Mouse (Mus musculus): Measurements from ENCODE around the gene Foxg1. TPM values are rescaled to one million over a fixed set of nuclear protein-coding genes. Genes with fewer than 3 reads are reported as not detected.

The Foxg1 gene
- total and polyA plus RNA-seq, 3 experiments: 0.14 TPM; not detected in 2

DNA sequence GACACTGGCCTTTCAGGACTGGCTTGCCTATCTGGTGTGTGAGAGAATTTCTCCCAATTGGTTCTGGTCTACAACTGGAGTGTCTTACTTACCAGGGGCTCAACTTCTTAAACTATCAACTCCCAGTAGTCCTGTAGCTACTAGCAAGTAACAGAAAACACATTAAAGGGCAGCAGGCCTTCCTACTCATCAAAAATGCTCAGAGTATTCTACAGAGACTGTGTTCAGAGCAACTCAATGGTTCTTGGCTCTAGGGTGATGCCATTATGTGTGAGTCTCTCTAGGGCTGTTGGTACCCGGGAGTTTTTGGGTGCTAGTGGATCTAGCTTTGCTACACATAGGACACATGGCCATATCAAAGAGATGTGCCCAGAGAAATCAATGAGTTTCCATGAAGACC is 3.5 kb upstream of the Foxg1 start:
- no peaks in the 10 kb centered on the region for H3K4me1 ChIP-seq (ENCODE audit: control insufficient read depth, insufficient read depth, low read length)
- H3K79me2 ChIP-seq (replicated peaks; ENCODE audit: control insufficient read depth, insufficient read depth, low read length): no peaks in the 10 kb centered on the region
- no peaks in the 10 kb centered on the region for H3K36me3 ChIP-seq (ENCODE audit: control insufficient read depth, insufficient read depth, low read length)
- H3K27me3 ChIP-seq (ENCODE audit: control insufficient read depth, insufficient read depth, low read length): peaks cover 17% of the 10 kb centered on the region
- H3K9ac ChIP-seq (ENCODE audit: low read depth, low read length): no peak overlapping the region
- no peak overlapping the region for H3K27ac ChIP-seq
- H3K4me3 ChIP-seq: no peak overlapping the region
- DNase-seq: no peak
- TF ChIP-seq EP300 (IDR thresholded peaks at IDR 0.05; ENCODE audit: insufficient read depth, low read depth, low read length) (no peak), POLR2A (IDR thresholded peaks at IDR 0.05; ENCODE audit: insufficient read depth, low read depth, low read length) (no peak), CTCF (IDR thresholded peaks at IDR 0.05) (no peak)
- WGBS: 3% methylated on average over 1 of the region's 1 CpGs
- intact Hi-C loops (cut with DNase I): no loop called here

DNA sequence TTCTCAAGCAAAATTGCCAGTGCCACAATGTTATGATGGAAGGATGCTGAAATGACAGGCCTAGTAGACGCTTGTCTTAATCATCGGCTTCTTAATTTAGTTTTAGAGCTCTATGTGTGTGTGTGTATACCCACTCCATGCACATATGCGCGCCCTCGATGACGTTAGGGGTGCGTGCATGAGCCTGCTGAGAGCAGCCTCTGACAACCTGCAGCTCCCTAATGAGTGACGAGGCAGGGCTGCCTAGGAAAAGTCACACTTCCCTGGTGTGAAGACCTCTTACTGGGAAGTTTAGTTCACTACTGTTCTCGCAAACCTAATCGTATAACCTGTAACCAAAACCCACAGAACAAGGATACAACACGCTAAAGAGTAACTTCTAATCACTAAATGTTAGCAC is 3.0 kb upstream of the Foxg1 start:
- TF ChIP-seq POLR2A (IDR thresholded peaks at IDR 0.05; ENCODE audit: insufficient read depth, low read depth, low read length) (no peak), EP300 (IDR thresholded peaks at IDR 0.05; ENCODE audit: insufficient read depth, low read depth, low read length) (no peak), CTCF (IDR thresholded peaks at IDR 0.05) (no peak)
- peaks cover 20% of the 10 kb centered on the region for H3K27me3 ChIP-seq (ENCODE audit: control insufficient read depth, insufficient read depth, low read length)
- intact Hi-C loops (cut with DNase I): no loop called here

DNA sequence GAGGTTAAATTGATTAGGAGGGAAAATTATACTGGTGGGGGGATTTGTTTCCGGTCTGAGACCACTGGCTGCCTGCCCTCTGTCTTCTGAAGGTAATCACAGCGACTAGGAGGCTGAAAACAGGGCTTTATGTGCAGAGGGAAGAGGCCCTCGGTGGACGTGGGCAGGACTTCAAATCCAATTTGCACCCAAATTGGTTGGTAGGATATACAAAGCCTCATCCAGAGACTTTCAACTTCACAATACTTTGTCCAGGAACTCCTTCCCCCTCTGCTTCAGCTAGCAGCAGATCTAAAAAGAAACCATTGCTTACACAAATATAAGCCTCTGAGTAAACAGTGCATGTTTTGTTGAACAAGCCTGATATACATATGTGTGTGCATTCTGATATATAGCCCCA is 2.0 kb upstream of the Foxg1 start:
- H3K27me3 ChIP-seq (ENCODE audit: control insufficient read depth, insufficient read depth, low read length): peaks cover 26% of the 10 kb centered on the region

More for the DNA sequence above, 3.0 kb upstream of the Foxg1 start:
- Histone ChIP-seq H3K4me1 (ENCODE audit: control insufficient read depth, insufficient read depth, low read length) (no peaks in the 10 kb centered on the region), H3K9ac (ENCODE audit: low read depth, low read length) (no peak overlapping the region), H3K27ac (no peak overlapping the region), H3K36me3 (ENCODE audit: control insufficient read depth, insufficient read depth, low read length) (no peaks in the 10 kb centered on the region), H3K79me2 (replicated peaks; ENCODE audit: control insufficient read depth, insufficient read depth, low read length) (no peaks in the 10 kb centered on the region), H3K4me3 (no peak overlapping the region)
- 5% methylated on average over 11 of the region's 11 CpGs for WGBS
- no peak for DNase-seq

DNA sequence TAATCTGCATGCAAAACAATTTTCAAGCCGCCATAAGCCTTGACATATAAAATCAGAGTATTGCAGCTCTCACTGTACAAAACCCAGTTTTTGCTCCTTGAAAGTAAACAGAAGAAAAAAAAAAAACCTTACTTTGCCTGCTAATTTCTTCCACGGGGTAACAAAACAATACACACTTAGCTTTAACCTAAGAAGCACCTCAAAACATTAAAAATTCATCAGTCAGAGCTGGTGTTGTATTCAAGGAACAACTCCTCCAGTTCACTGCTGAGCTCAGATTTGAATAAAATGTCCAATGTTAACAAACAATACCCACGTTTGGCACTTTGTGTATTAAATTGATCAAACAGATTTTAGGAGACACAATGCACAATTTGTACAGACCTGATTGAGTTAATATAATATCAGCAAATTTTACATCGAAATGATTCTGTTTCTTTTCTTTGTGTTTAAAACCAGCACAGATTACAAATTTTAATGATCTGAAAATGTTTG is 1.4 kb upstream of the Foxg1 start:
- intact Hi-C loops (cut with DNase I): no loop called here
- no peak for DNase-seq
- no peaks in the 10 kb centered on the region for H3K36me3 ChIP-seq (ENCODE audit: control insufficient read depth, insufficient read depth, low read length)
- no peak overlapping the region for H3K4me3 ChIP-seq
- H3K79me2 ChIP-seq (replicated peaks; ENCODE audit: control insufficient read depth, insufficient read depth, low read length): no peaks in the 10 kb centered on the region
- WGBS: 9% methylated on average over 4 of the region's 4 CpGs
- H3K4me1 ChIP-seq (ENCODE audit: control insufficient read depth, insufficient read depth, low read length): no peaks in the 10 kb centered on the region
- peaks cover 28% of the 10 kb centered on the region for H3K27me3 ChIP-seq (ENCODE audit: control insufficient read depth, insufficient read depth, low read length)
- H3K9ac ChIP-seq (ENCODE audit: low read depth, low read length): no peak overlapping the region
- H3K27ac ChIP-seq: no peak overlapping the region
- no peak for TF ChIP-seq CTCF (IDR thresholded peaks at IDR 0.05)
- TF ChIP-seq EP300 (IDR thresholded peaks at IDR 0.05; ENCODE audit: insufficient read depth, low read depth, low read length): no peak
- TF ChIP-seq POLR2A (IDR thresholded peaks at IDR 0.05; ENCODE audit: insufficient read depth, low read depth, low read length): no peak

More for the DNA sequence above, 2.0 kb upstream of the Foxg1 start:
- no peak for TF ChIP-seq CTCF (IDR thresholded peaks at IDR 0.05)
- no peak for TF ChIP-seq POLR2A (IDR thresholded peaks at IDR 0.05; ENCODE audit: insufficient read depth, low read depth, low read length)
- TF ChIP-seq EP300 (IDR thresholded peaks at IDR 0.05; ENCODE audit: insufficient read depth, low read depth, low read length): no peak
- DNase-seq: no peak
- no peaks in the 10 kb centered on the region for H3K4me1 ChIP-seq (ENCODE audit: control insufficient read depth, insufficient read depth, low read length)
- 2% methylated on average over 4 of the region's 4 CpGs for WGBS
- no peak overlapping the region for H3K27ac ChIP-seq
- no peak overlapping the region for H3K9ac ChIP-seq (ENCODE audit: low read depth, low read length)
- no peak overlapping the region for H3K4me3 ChIP-seq
- intact Hi-C loops (cut with DNase I): no loop called here
- no peaks in the 10 kb centered on the region for H3K79me2 ChIP-seq (replicated peaks; ENCODE audit: control insufficient read depth, insufficient read depth, low read length)
- no peaks in the 10 kb centered on the region for H3K36me3 ChIP-seq (ENCODE audit: control insufficient read depth, insufficient read depth, low read length)

DNA sequence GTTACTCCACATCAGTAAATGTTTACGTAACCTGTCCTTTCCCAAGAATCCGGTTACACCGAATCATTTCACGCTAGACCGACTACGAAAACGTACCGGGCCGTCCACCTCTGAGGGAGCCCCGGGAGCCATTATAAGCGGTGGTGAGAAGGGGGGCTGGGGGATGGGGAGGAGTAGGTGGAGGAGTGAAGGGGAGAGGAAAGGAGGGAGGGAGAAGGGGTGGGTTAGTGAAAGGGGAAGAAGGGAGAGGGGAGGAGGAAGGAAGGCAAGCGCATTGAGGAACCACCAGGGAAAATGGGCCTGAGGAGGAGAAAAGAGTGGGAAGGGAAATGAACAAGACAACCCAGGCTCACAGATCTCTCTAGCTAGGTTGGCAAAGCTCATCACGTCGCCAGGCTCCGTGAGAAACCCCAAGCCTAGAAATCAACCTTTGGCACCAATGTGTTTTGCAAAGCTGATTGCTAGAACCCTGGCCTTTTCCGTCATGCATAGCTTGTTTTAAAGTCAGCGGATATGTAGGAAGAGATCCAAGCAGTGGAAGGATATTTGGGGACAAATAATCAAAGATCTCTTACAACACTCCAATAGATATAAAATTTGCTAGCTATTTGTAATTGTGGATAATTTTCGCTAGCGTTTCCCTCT is 617 bp upstream of the Foxg1 start:
- H3K79me2 ChIP-seq (replicated peaks; ENCODE audit: control insufficient read depth, insufficient read depth, low read length): no peaks in the 10 kb centered on the region

DNA sequence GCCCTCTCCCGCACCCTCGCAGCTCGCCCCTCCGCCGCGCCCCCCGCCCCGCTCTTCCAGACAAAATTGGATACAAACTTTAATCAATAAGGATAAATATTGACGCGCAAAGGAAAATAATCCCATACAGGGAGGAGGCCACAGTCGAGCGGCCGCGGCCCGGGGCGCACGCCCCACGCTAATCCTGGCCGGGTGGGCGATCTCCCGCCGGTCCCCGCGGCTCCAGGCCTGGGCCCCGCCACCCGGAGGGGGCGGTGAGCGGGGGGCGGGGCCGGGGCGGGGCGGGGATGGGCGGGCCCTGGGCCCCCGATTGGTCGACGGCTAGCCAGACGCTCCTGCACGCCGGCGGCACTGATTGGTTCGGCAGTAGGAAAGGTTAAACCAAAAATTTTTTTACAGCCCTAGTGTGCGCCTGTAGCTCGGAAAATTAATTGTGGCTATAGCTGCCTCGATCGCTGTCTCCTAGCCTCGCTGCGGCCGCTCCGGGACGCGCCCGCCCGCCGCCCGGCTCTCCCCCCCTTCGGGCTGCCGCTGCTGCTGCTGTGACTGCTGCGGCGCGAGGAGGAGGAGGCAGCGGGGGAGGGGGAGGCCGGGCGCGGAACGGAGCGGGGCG is 1.2 kb downstream of the Foxg1 start:
- Histone ChIP-seq H3K4me1 (ENCODE audit: control insufficient read depth, insufficient read depth, low read length) (no peaks in the 10 kb centered on the region), H3K79me2 (replicated peaks; ENCODE audit: control insufficient read depth, insufficient read depth, low read length) (no peaks in the 10 kb centered on the region), H3K27me3 (ENCODE audit: control insufficient read depth, insufficient read depth, low read length) (peaks cover 27% of the 10 kb centered on the region), H3K36me3 (ENCODE audit: control insufficient read depth, insufficient read depth, low read length) (no peaks in the 10 kb centered on the region), H3K4me3 (no peak overlapping the region; the same call in 1 of the 2 replicates), H3K27ac (no peak overlapping the region), H3K9ac (ENCODE audit: low read depth, low read length) (no peak overlapping the region)
- DNase-seq: no peak
- no peak for TF ChIP-seq POLR2A (IDR thresholded peaks at IDR 0.05; ENCODE audit: insufficient read depth, low read depth, low read length)
- no peak for TF ChIP-seq EP300 (IDR thresholded peaks at IDR 0.05; ENCODE audit: insufficient read depth, low read depth, low read length)
- no peak for TF ChIP-seq CTCF (IDR thresholded peaks at IDR 0.05)
- intact Hi-C loops (cut with DNase I): no loop called here
- 4% methylated on average over 34 of the region's 67 CpGs for WGBS

More for the DNA sequence above, 617 bp upstream of the Foxg1 start:
- Histone ChIP-seq H3K9ac (ENCODE audit: low read depth, low read length) (no peak overlapping the region), H3K4me1 (ENCODE audit: control insufficient read depth, insufficient read depth, low read length) (no peaks in the 10 kb centered on the region), H3K27ac (no peak overlapping the region), H3K4me3 (no peak overlapping the region), H3K36me3 (ENCODE audit: control insufficient read depth, insufficient read depth, low read length) (no peaks in the 10 kb centered on the region), H3K27me3 (ENCODE audit: control insufficient read depth, insufficient read depth, low read length) (peaks cover 28% of the 10 kb centered on the region)
- no peak for DNase-seq
- intact Hi-C loops (cut with DNase I): no loop called here
- no peak for TF ChIP-seq CTCF (IDR thresholded peaks at IDR 0.05)
- no peak for TF ChIP-seq POLR2A (IDR thresholded peaks at IDR 0.05; ENCODE audit: insufficient read depth, low read depth, low read length)
- TF ChIP-seq EP300 (IDR thresholded peaks at IDR 0.05; ENCODE audit: insufficient read depth, low read depth, low read length): no peak
- WGBS: 5% methylated on average over 19 of the region's 19 CpGs
